Mouse (Mus musculus): ENCODE results near the gene Gm3776.

GRCm38 (mm10) chr9:78212341-78213049 lies 44.4 kb upstream of the Gm3776 start:
- no peak for TF ChIP-seq EP300 (IDR thresholded peaks at IDR 0.05; ENCODE audit: low read length)
- TF ChIP-seq RCOR1 (conservative IDR thresholded peaks at IDR 0.05; ENCODE audit: low read depth, low read length) = no peak
- TF ChIP-seq POLR2A (IDR thresholded peaks at IDR 0.05; ENCODE audit: low read depth, low read length) = no peak
